Mouse (Mus musculus) CH12.LX (cell line): ENCODE measurements at regions not wholly inside any gene's neighbourhood (a gene's known extent, or its start where the extent isn't known, plus 50 kb on each side); places are given as distances from the start of the nearest gene placed in this dataset.

Experiments
- BHLHE40 ChIP-seq: IDR thresholded peaks from 2 replicates; pipeline ENCODE4 v1.6.1; 2011; ENCODE audit warnings: mild to moderate bottlenecking, low read depth, low read length, improper control_type of control experiment
- CTCF ChIP-seq, 2 experiments: IDR thresholded peaks in 1 of 2; conservative IDR thresholded peaks in 1 of 2; 2 replicates each; pipeline ENCODE4 v1.5.1; 2011 to 2012; ENCODE audit warnings: low read depth in 2 of 2, low read length in 2 of 2, improper control_type of control experiment in 1 of 2, inconsistent platforms in 1 of 2, mild to moderate bottlenecking in 1 of 2, moderate library complexity in 1 of 2
- HCFC1 ChIP-seq: IDR thresholded peaks from 2 replicates; pipeline ENCODE4 v1.6.1; 2012; ENCODE audit warnings: low read depth, mild to moderate bottlenecking, inconsistent platforms, low read length, improper control_type of control experiment
- MAZ ChIP-seq: IDR thresholded peaks from 2 replicates; pipeline ENCODE4 v1.6.1; 2012; ENCODE audit warnings: low read depth, mild to moderate bottlenecking, inconsistent platforms, low read length, improper control_type of control experiment, moderate library complexity
- MEF2A ChIP-seq: IDR thresholded peaks from 2 replicates; pipeline ENCODE4 v1.6.1; 2014; ENCODE audit warnings: low read depth, mild to moderate bottlenecking, inconsistent platforms, low read length, improper control_type of control experiment, borderline replicate concordance
- POLR2A ChIP-seq: IDR thresholded peaks from 2 replicates; pipeline ENCODE4 v1.6.1; 2011; ENCODE audit warnings: low read depth, mild to moderate bottlenecking, improper control_type of control experiment, low read length
- SMC3 ChIP-seq: IDR thresholded peaks from 2 replicates; pipeline ENCODE4 v1.6.1; 2011; ENCODE audit warnings: low read depth, low read length, improper control_type of control experiment
- USF1 ChIP-seq: IDR thresholded peaks from 2 replicates; pipeline ENCODE4 v1.6.1; 2014; ENCODE audit warnings: low read depth, mild to moderate bottlenecking, inconsistent platforms, low read length, improper control_type of control experiment
- ZC3H11A ChIP-seq: IDR thresholded peaks from 2 replicates; pipeline ENCODE4 v1.6.1; 2012; ENCODE audit warnings: low read depth, mild to moderate bottlenecking, inconsistent platforms, low read length, improper control_type of control experiment

DNA sequence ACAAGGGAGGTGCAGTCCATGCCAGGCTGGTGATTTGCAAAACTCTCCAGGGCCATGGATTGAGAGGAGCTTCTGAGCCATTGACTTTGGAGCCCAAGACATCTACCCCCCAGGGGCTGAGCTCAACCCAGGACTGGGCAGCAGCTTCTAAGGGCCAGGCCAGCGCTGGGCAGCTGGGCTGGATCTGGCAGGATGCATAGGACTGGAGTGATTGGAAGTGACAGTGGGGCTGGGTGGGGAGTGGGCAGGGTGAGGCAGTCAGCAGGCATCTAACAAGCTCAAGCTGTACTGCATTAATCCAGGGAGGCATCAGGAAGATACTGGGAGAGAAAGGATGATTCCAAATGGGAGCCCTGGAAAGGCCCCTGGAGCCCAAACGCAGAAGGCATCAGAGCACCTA, 152.2 kb upstream of the Smim23 start:
- TF ChIP-seq SMC3: no peak
- TF ChIP-seq CTCF (conservative IDR thresholded peaks at IDR 0.05 in 1 of 2, IDR thresholded peaks at IDR 0.05 in 1 of 2; ENCODE audit: low read depth in 2 of 2, low read length in 2 of 2): no peak
- TF ChIP-seq POLR2A: no peak
- TF ChIP-seq BHLHE40: no peak
- TF ChIP-seq MAZ: no peak
- no peak for TF ChIP-seq MEF2A
- TF ChIP-seq USF1: no peak
- no peak for TF ChIP-seq HCFC1
- no peak for TF ChIP-seq ZC3H11A
